Mouse (Mus musculus) gastrocnemius, postnatal 4 days (tissue): ENCODE results near the gene Olfr1445. TPM values are rescaled to one million over a fixed set of nuclear protein-coding genes. Genes with fewer than 3 reads are reported as not detected.

Experiments used
- DNase-seq, 2 experiments: peaks; one replicate each; pipeline ENCODE4 v3.0.0; 2021 to 2022; ENCODE audit warnings: low spot score in 2 of 2, mixed read lengths in 2 of 2
- long read RNA-seq, 2 experiments: library from polyadenylated mRNA; stranded (forward); transcript quantifications; one replicate each; pipeline ENCODE4 v2.0.0; 2021
- total RNA-seq, 2 experiments: library from RNA; stranded (reverse); gene quantifications; 2 replicates each; pipeline ENCODE4 v1.2.3; 2021

Olfr1445 gene
- not detected for total RNA-seq
- long read RNA-seq, experiment 1: 0 reads
- long read RNA-seq, experiment 2: 0 reads

DNA sequence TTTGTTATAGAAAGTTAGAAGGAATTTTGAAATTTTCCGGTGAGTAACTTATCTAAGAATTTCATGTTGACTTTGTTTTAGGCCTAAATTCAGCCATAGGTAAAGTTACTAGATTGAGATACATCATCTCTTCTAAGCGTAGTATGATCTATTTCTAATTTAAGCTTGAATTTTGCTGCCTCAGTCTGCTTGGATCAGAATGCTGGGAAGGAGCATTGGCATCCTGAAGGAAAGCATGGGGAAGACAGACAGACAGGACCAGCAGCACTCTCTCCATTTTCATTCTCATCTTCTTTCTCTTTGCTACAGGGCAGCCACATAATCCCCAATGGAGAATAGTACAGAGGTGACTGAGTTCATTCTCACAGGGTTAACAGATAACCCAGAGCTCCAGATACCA, at the start of gene Olfr1445:
Gene Olfr1445, plus strand, starts transcription at position 301 of the 400 bp plus-strand sequence.
- no peak for DNase-seq

DNA sequence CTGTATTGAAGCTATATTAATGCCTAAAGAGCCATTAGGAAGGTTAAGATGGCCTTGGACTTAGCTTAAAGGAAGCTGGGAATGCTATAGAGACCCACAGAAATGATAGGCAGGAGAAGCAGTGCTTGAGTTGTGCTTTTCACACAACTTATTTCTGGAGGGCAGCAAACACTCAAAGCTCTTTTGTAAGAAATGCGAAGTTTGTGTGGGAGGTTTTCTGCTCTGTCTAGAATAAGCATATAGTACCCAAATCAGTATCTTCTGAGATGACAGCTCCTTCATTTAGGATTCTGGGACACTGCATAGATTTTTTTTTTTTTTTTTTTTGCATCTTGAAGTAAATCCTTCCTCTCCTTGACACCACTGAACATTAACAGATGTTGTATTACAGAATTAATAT, 45.1 kb upstream of the Olfr1445 start:
- no peak for DNase-seq

DNA sequence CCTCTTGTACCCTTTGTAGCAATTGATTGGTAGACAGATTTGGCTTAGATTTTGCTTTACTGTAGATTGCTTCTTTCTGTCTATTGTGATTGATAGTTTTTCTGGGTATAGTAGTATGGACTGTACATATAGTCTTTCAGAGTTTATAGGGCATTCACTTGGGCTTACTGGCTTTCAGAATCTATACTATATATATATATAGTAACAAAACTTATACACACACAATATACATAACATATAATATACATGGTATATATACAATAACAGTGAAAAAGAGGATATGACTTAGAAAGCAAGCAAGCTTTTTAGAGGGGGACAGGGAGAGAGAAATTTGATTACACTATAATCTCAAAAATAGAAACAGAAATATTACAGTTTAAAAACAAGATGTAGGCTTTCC, 37.3 kb upstream of the Olfr1445 start, which contains the start of gene Gm5244:
Gene Gm5244, plus strand, starts transcription at position 301 of the 400 bp plus-strand sequence.
- no peak for DNase-seq

DNA sequence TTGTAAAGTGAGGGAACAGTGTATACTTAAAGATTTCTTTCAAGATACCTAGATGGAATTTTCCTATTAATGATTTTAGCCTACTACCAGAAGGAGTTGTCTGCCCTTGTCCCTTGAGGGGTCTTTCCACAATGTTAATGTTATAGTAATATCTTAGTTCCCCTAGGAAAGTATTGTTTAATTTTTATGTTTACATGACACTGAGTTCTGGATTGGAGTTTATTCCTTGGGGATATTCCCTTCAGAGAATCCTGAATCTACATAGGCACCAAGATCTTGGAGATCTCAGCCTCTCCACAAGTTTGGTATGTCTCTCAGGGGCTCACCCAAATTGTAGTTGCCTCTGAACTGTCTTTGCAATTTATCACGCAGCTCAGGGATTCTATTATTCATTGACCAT, 26.7 kb upstream of the Olfr1445 start, which contains the start of gene Olfr1444:
Gene Olfr1444, plus strand, starts transcription at position 301 of the 400 bp plus-strand sequence.
- no peak for DNase-seq

DNA sequence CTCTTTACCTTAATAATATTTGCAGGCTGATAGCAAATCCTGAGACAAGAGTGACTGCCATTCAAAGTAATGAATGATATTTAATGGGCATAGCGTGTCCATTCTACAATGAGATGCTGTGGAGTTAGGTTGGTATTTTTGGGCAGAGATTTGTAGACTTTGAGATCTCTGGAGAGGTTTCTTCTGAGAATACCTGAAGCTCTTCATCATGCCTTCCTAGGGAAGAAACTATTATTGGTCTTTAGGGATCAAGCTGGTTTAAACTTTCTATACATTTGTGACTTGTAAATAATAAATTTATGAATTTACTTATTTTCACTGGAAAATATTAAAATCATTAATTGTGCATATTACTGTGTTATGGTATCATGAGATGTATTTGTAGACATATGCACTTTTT, 9.8 kb downstream of the Olfr1445 start, which contains the start of gene Olfr1446:
Gene Olfr1446, minus strand, starts transcription at position 101 of the 400 bp plus-strand sequence.
- DNase-seq: no peak

DNA sequence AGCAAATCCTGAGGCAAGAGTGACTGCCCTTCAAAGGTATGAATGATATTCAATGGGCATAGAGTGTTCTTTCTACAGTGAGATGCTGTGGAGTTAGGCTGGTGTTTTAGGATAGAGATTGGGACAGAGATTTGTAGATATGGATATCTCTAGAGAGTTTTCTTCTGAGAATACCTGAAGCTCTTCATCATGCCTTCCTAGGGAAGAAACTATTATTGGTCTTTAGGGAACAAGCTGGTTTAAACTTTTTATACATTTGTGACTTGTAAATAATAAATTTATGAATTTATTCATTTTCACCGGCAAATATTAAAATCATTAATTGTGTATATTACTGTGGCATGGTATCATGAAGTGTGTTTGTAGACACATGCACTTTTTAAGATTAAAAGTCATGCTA, 20.0 kb downstream of the Olfr1445 start, which contains the start of gene Olfr1447:
Gene Olfr1447, minus strand, starts transcription at position 101 of the 400 bp plus-strand sequence.
- DNase-seq: no peak

DNA sequence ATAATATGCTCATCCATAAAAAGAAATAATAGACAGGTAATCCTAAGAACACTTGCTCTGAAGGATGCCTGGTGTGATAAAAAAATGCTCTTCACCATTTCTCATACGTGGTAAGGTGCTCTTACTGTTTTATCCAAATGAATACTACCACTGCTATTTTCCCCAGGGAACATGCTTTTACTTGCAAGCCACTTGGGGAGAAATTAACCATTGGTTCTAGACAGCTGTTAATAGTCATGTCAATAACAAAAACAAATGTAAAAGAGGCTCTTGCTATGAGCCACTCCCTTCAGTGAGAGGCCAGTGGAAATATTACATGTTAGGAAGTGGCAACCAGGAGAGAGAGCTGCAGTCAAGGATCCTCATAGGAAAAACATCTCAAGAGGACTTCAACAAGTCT, 40.7 kb downstream of the Olfr1445 start, which contains the start of gene Olfr1448:
Gene Olfr1448, minus strand, starts transcription at position 101 of the 400 bp plus-strand sequence.
- DNase-seq: no peak

DNA sequence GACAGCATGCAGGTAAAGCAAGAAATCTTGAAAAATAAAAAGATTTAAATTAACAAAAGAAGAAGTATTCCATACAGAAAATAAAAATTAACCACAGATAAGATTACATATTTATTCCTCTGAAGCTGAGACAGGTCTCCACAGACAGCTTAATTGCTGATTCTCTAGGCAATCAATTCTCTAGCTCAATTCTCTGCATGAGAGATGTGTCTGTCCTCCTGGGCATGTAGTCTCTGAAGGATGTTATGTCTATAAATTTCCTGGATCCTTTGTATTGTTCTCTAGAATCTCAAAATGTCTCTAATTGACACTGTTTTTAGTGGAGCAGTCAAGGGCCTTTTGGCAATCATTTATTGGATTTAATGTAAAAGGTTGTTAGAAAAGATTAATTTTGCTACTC, 46.9 kb downstream of the Olfr1445 start, which contains the start of gene Olfr1449:
Gene Olfr1449, plus strand, starts transcription at position 301 of the 400 bp plus-strand sequence.
- no peak for DNase-seq

Other genes with a start within 250 kb of the Olfr1445 start
- not detected for gene Olfr1442, start 213.4 kb upstream of the Olfr1445 start, total RNA-seq
- gene Olfr1443, start 205.7 kb upstream of the Olfr1445 start, total RNA-seq: not detected
- under 1 TPM in 1 of 2 experiments, not detected in 1; 0.49 TPM for gene Keg1, start 188.1 kb upstream of the Olfr1445 start, total RNA-seq
- 1 to 10 TPM; 2.6 to 3.8 TPM for gene Cntf, start 118.2 kb upstream of the Olfr1445 start, total RNA-seq
- gene Zfp91, start 87.7 kb upstream of the Olfr1445 start, total RNA-seq: 10 to 100 TPM; 62.2 to 71.0 TPM
- 1 to 10 TPM; 1.5 to 1.9 TPM for gene Lpxn, start 87.7 kb upstream of the Olfr1445 start, total RNA-seq
- gene Gm5244, start 37.2 kb upstream of the Olfr1445 start, total RNA-seq: not detected
- not detected for gene Olfr1444, start 26.6 kb upstream of the Olfr1445 start, total RNA-seq
- gene Olfr1446, start 9.7 kb downstream of the Olfr1445 start, total RNA-seq: not detected
- not detected for gene Olfr1447, start 19.9 kb downstream of the Olfr1445 start, total RNA-seq
- not detected for gene Olfr1448, start 40.6 kb downstream of the Olfr1445 start, total RNA-seq
- gene Olfr1449, start 47.0 kb downstream of the Olfr1445 start, total RNA-seq: not detected
- not detected for gene Olfr1450, start 66.4 kb downstream of the Olfr1445 start, total RNA-seq
- gene Olfr1451, start 111.2 kb downstream of the Olfr1445 start, total RNA-seq: not detected
- gene Olfr1453, start 144.5 kb downstream of the Olfr1445 start, total RNA-seq: not detected
- gene Olfr1454, start 176.8 kb downstream of the Olfr1445 start, total RNA-seq: not detected
- gene Olfr1457, start 214.0 kb downstream of the Olfr1445 start, total RNA-seq: not detected
- gene Olfr1458, start 222.9 kb downstream of the Olfr1445 start, total RNA-seq: not detected